Mouse (Mus musculus): ENCODE results near the gene Fam189a2. TPM values are rescaled to one million over a fixed set of nuclear protein-coding genes. Genes with fewer than 3 reads are reported as not detected.

Fam189a2 gene
- polyA plus RNA-seq (2012; rRNA removed): 6.3 and 6.4 TPM in 2 replicates

DNA sequence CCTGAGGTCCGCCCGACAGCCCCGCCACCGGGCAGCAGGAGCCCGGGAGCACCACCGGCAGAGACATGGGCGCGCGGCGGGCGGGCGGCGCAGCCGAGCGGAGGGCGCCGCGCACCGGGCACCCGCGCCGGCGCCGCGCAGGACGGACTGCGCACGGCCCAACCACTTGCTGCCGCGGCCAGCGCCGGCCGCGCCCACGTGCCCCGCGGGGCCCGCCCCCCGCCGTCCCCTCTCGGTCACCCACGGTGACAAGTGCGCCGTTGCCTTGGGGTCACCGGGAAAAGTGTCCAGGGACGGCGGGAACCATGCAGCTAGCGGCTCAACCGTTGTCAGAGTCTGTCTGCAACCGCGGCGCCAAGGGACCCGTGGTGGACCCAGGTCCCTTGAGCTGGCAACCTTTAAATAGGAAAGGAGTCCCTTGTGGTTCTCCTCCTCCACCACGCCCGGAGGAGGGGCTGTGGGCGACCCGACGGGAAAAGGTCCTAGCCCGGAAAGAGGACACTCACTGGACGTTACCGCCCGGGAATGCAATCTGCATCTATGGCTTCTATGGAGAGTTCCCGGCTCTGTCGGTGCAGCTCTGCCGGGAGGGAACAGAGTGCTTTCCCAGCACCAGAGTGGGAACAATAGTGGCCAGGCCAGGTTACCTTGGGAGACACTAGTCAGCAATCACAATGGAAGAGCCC, at the start of gene Fam189a2:
Gene Fam189a2 (minus strand): TSS at position 149 of the 686 bp plus-strand sequence.
- Histone ChIP-seq H3K36me3 (ENCODE audit: control insufficient read depth, insufficient read depth, low read length) (no peaks in the 10 kb centered on the region), H3K4me3 (ENCODE audit: low read depth, low read length) (peak within 1 kb of the TSS; percentile 92), H3K4me1 (ENCODE audit: control insufficient read depth, insufficient read depth, insufficient read length, low read length) (no peaks in the 10 kb centered on the region; the same call in 1 of the 2 replicates), H3K27me3 (ENCODE audit: control insufficient read depth, insufficient read depth, low read length) (no peaks in the 10 kb centered on the region), H3K27ac (ENCODE audit: insufficient read depth, low read depth, low read length) (no peak within 1 kb of the TSS)
- TF ChIP-seq POLR2A (IDR thresholded peaks at IDR 0.05; ENCODE audit: low read depth, low read length) (no peak), CTCF (IDR thresholded peaks at IDR 0.05; ENCODE audit: extremely low read depth, insufficient read length, insufficient replicate concordance, low read depth, low read length) (no peak)
- WGBS: 5% methylated on average over 57 of the region's 65 CpGs

DNA sequence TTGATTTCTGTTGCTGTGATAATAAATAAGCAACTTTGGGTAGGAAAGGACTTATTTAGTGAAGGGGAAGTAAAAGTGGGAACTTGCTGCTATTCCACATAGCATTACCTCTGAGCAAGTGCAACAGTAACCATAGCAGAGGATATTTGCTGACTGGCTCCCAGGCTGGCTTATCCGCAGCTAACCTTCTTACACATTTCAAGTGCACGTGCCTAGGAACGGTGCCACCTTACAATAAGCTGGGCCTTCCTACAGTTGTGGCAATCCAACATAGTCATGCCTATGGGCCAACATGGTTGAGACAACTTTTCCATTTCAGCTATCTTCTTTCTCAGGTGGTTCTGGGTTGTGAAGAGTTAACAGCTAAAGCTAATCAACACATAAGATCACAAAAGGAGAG, 46.8 kb upstream of the Fam189a2 start:
- Histone ChIP-seq H3K36me3 (ENCODE audit: control insufficient read depth, insufficient read depth, low read length) (no peaks in the 10 kb centered on the region), H3K27me3 (ENCODE audit: control insufficient read depth, insufficient read depth, low read length) (no peaks in the 10 kb centered on the region), H3K27ac (ENCODE audit: insufficient read depth, low read depth, low read length) (no peak overlapping the region), H3K4me3 (ENCODE audit: low read depth, low read length) (no peak overlapping the region), H3K4me1 (ENCODE audit: control insufficient read depth, insufficient read depth, insufficient read length, low read length) (peaks cover 5% of the 10 kb centered on the region; the same call in 1 of the 2 replicates)
- WGBS: 91% methylated on average over 3 of the region's 3 CpGs
- TF ChIP-seq CTCF (IDR thresholded peaks at IDR 0.05; ENCODE audit: extremely low read depth, insufficient read length, insufficient replicate concordance, low read depth, low read length) (no peak), POLR2A (IDR thresholded peaks at IDR 0.05; ENCODE audit: low read depth, low read length) (no peak)

DNA sequence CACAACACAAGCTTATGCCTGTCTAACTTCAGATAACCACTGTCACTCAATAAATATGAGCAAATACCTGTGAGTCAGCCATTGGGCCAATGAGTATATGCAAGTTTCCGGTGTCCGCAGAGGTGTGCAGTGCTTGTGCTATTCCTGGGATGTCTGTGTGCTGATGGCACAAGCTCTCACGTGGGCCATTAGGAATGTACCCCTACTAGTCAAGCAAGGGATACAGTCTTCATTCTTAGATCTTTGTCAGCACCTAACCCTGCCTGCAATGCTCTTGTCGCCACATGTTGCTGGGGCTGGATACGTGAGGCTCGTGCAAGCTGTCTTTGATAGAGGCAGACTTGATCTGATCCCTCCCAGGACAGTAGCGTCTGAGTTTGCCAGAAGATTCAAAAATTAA, 45.7 kb upstream of the Fam189a2 start:
- 91% methylated on average over 7 of the region's 7 CpGs for WGBS

DNA sequence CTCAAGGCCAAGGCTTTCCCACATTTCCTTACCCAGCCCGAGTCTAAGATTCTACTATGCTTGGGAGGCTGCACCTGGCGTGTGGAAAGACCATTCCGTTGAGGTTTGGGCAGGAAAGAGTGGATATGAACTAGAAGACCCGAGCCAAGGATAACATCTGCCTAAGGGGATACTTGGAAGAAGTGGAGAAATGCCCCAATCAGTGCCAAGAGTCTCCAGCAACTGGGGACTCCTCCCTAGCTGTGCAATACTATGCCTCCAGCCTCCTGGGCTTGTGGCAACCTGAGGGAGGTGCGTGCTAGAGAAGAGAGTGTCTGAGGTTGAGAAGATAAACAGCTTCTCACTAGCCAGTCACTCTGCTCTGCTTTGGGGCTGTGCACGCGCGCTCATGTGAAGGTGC, 45.1 kb upstream of the Fam189a2 start:
- peaks cover 6% of the 10 kb centered on the region; the same call in 1 of the 2 replicates for H3K4me1 ChIP-seq (ENCODE audit: control insufficient read depth, insufficient read depth, insufficient read length, low read length)
- TF ChIP-seq CTCF (IDR thresholded peaks at IDR 0.05; ENCODE audit: extremely low read depth, insufficient read length, insufficient replicate concordance, low read depth, low read length): no peak
- TF ChIP-seq POLR2A (IDR thresholded peaks at IDR 0.05; ENCODE audit: low read depth, low read length): no peak
- WGBS: 72% methylated on average over 8 of the region's 8 CpGs
- no peaks in the 10 kb centered on the region for H3K27me3 ChIP-seq (ENCODE audit: control insufficient read depth, insufficient read depth, low read length)
- no peak overlapping the region for H3K4me3 ChIP-seq (ENCODE audit: low read depth, low read length)
- no peaks in the 10 kb centered on the region for H3K36me3 ChIP-seq (ENCODE audit: control insufficient read depth, insufficient read depth, low read length)
- H3K27ac ChIP-seq (ENCODE audit: insufficient read depth, low read depth, low read length): no peak overlapping the region

More for the DNA sequence above, 45.7 kb upstream of the Fam189a2 start:
- H3K4me1 ChIP-seq (ENCODE audit: control insufficient read depth, insufficient read depth, insufficient read length, low read length): peaks cover 6% of the 10 kb centered on the region; the same call in 1 of the 2 replicates
- H3K36me3 ChIP-seq (ENCODE audit: control insufficient read depth, insufficient read depth, low read length): no peaks in the 10 kb centered on the region
- H3K27ac ChIP-seq (ENCODE audit: insufficient read depth, low read depth, low read length): no peak overlapping the region
- no peak for TF ChIP-seq CTCF (IDR thresholded peaks at IDR 0.05; ENCODE audit: extremely low read depth, insufficient read length, insufficient replicate concordance, low read depth, low read length)
- TF ChIP-seq POLR2A (IDR thresholded peaks at IDR 0.05; ENCODE audit: low read depth, low read length): no peak
- H3K27me3 ChIP-seq (ENCODE audit: control insufficient read depth, insufficient read depth, low read length): no peaks in the 10 kb centered on the region
- no peak overlapping the region for H3K4me3 ChIP-seq (ENCODE audit: low read depth, low read length)

DNA sequence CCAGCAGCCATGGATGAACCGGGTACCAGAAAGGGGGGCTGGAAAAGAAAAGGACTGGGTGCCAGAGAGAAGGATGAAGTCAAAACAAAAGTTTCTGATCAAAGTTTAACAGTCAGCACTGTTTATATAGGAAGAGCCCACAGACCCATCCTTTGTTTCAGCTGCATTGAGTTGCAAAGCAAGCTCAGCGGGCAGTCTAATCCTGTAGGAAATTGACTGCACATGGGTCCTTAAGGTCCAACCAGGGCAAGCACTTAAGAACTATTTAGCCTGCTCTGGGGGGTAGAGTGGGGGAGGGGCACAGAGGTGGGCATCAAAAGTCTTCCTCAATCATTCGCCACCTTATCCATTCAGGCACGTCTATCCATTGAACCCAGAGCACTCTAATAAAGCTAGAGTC, 42.3 kb upstream of the Fam189a2 start:
- Histone ChIP-seq H3K4me1 (ENCODE audit: control insufficient read depth, insufficient read depth, insufficient read length, low read length) (peaks cover 6% of the 10 kb centered on the region; the same call in 1 of the 2 replicates), H3K27me3 (ENCODE audit: control insufficient read depth, insufficient read depth, low read length) (no peaks in the 10 kb centered on the region), H3K27ac (ENCODE audit: insufficient read depth, low read depth, low read length) (no peak overlapping the region), H3K36me3 (ENCODE audit: control insufficient read depth, insufficient read depth, low read length) (no peaks in the 10 kb centered on the region), H3K4me3 (ENCODE audit: low read depth, low read length) (no peak overlapping the region)
- 81% methylated on average over 4 of the region's 4 CpGs for WGBS
- TF ChIP-seq CTCF (IDR thresholded peaks at IDR 0.05; ENCODE audit: extremely low read depth, insufficient read length, insufficient replicate concordance, low read depth, low read length) (no peak), POLR2A (IDR thresholded peaks at IDR 0.05; ENCODE audit: low read depth, low read length) (no peak)

DNA sequence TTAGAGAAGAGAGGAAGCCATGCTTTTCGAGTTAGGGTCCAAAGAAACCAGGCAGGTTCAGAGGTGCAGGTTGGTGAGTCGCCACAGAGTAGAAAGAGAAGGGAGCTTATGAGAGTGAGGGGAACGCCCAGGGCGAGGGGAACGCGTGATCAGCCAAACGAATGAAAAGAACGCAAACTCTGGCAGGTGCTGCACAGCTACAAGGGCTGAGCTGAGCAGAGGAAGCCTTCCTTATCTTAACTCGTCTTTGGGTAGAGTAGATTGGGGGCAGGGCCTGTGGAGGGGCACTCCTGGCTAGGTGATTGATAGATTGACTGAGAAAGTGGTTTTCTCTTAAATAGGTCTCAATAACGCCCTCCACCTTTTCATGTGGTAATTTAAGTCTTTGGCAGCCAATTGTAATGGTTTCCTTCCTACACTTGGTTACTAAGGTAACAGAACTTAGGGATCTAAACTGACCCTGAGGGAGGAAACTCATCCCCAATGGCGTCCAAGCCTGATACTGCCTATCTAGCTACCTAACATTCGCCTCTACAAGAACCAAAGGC, 33.6 kb upstream of the Fam189a2 start:
- 26% methylated on average over 12 of the region's 12 CpGs for WGBS

DNA sequence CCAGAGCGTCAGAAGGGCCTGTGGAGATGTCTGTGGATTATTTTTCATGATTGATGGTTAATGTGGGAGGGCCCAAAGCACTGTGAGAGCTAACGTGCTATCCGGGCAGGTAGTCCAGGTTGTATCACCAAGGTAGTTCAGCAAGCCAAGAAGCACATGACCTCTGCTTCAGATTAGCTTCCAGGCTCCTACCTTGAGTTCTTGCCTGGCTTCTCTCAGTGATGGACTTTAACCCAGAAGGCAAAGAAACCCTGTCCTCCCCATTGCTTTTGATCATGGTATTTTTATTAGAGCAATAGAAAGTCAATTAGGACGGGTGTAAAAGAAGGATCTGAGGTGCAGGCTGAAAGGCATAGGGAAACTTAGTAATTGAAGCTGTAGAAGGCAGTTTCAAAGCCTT, 32.8 kb upstream of the Fam189a2 start:
- TF ChIP-seq POLR2A (IDR thresholded peaks at IDR 0.05; ENCODE audit: low read depth, low read length) (no peak), CTCF (IDR thresholded peaks at IDR 0.05; ENCODE audit: extremely low read depth, insufficient read length, insufficient replicate concordance, low read depth, low read length) (no peak)
- H3K27me3 ChIP-seq (ENCODE audit: control insufficient read depth, insufficient read depth, low read length): no peaks in the 10 kb centered on the region
- H3K4me1 ChIP-seq (ENCODE audit: control insufficient read depth, insufficient read depth, insufficient read length, low read length): peaks cover 3% of the 10 kb centered on the region; the same call in 1 of the 2 replicates
- WGBS: 25% methylated on average over 4 of the region's 4 CpGs
- H3K4me3 ChIP-seq (ENCODE audit: low read depth, low read length): no peak overlapping the region
- no peaks in the 10 kb centered on the region for H3K36me3 ChIP-seq (ENCODE audit: control insufficient read depth, insufficient read depth, low read length)
- H3K27ac ChIP-seq (ENCODE audit: insufficient read depth, low read depth, low read length): peak overlapping the region; percentile 40; the same call in 1 of the 2 replicates

More for the DNA sequence above, 33.6 kb upstream of the Fam189a2 start:
- Histone ChIP-seq H3K4me3 (ENCODE audit: low read depth, low read length) (peak overlapping the region; percentile 41), H3K27me3 (ENCODE audit: control insufficient read depth, insufficient read depth, low read length) (no peaks in the 10 kb centered on the region), H3K27ac (ENCODE audit: insufficient read depth, low read depth, low read length) (peak overlapping the region; percentile 80), H3K36me3 (ENCODE audit: control insufficient read depth, insufficient read depth, low read length) (no peaks in the 10 kb centered on the region), H3K4me1 (ENCODE audit: control insufficient read depth, insufficient read depth, insufficient read length, low read length) (peaks cover 3% of the 10 kb centered on the region; the same call in 1 of the 2 replicates)
- TF ChIP-seq CTCF (IDR thresholded peaks at IDR 0.05; ENCODE audit: extremely low read depth, insufficient read length, insufficient replicate concordance, low read depth, low read length) (no peak), POLR2A (IDR thresholded peaks at IDR 0.05; ENCODE audit: low read depth, low read length) (no peak)
